Mouse (Mus musculus) kidney, postnatal 36 days (tissue): Measurements from ENCODE around the gene Peg3.
A peak's percentile ranks its signal among the peaks of the same experiment; 100 is the strongest.

Source experiments
- DNase-seq, 2 experiments: peaks; one replicate each; pipeline ENCODE4 v3.0.0; 2021 to 2022; ENCODE audit warnings: mixed read lengths in 2 of 2

The Peg3 gene

DNA sequence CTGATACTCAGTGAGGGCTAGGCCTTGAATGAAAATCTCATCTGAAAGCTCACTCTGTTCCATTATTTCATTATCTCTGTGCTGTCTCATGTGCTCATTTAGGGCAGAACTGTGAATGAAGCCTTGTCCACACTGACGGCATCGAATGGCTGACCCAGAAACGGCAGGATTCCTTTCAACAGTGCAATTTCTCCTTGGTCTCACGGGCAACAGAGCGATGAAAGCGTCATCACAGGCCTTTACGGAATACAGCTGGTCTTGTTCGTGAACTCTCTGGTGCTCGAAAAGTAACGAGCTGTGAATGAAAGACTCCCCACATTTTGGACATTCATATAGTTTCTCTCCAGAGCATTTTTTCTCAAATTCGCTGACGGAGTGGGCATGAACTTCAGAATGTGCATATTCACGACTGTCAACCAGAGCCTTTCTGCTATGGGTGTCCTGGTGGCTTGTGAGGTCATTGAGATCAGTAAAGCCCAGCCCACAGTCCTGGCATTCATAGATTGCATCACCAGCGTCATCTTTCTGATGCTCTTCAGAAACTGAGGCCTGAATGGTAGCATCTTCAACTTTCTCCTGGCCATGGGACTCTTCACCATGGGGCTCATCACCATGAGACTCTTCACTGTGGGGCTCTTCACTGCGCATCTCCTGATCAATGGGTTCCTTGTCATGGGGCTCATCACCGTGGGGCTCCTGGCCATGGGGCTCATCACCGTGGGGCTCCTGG is 21.6 kb downstream of the Peg3 start:
- DNase-seq = no peak

GRCm38 (mm10) chr7:6707416-6708015 is 22.7 kb downstream of the Peg3 start:
- DNase-seq = no peak

- DNase-seq = no peak
Observed at GRCm38 (mm10) chr7:6699230-6699629, 31.0 kb downstream of the Peg3 start.

DNA sequence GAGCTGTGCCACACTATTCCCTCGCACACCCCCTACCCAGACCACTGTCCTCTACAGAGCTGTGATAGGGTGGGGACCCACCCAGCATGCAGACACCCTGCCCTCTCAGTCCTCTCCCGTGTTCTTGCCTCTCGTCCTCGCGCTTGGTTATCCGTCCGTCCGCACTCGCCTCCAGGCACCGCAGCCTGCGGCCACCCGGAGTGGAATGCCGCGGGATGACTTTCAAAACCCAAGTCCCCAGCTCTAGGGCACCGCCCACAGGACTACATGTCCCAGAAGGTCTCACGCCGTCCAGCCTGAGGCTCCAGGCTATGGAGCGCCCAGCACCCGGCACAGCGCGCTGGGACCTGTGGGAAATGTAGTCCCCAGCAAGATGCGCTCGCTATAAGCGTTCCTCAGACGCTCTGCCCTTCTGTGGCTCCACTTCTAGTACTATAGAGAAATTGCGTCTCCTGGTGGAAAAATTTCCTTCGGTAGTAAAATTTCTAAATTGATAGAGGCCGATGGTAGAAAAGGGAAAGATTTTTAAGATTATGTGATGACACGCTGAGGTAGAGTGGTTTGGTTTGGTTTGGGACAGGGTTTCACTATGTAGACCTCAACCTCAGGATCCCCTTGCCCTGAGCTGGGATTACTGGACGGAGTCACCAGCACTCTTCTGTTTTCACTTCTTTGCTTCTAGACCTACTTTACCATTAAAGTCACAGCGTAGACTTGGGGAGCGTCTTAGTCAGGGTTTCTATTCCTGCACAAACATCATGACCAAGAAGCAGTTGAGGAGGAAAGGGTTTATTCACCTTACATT is 33.8 kb downstream of the Peg3 start, which contains the start of gene Zim1:
TSS of gene Zim1 (minus strand) at position 210 of the 805 bp plus-strand sequence.
- DNase-seq = peak; percentile 82 to 88

DNA sequence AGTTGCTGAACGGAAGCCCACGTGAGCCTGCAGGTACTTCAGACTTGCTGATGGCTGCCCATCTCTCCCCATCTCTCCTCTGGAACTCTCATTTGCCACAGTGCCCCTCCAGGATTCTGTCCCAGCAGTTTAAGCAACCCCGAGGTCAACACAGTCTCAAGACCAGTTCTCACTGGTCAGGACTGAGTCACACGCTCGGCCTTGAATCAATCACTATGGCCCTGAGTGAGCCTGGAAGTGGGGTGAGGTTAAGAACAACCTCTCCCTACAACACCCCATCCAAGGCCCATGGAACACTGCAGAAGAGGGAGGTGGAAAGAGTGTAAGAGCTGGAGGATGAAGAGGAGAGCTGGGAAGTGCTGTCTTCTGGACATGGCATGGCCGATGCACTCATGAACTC is 44.7 kb downstream of the Peg3 start:
- DNase-seq = no peak

DNA sequence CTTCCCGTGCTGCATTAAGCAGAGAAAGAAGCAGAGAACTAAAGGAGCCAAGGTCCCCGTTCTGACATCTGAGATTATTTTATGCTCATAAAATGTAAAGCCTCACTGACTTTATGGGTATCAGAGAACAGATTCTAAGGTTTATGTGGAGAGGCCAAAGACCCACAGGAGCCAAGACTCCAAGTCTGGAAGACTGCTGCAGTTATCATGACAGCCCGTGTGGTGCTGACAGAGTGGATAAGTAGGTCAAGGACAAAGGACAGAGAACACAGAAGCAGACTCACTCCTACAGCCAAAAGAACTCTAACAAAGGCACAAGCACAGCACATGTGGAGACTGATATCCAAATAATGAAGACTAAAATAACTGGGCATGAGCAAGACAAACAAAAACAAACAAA is 63.5 kb downstream of the Peg3 start:
- DNase-seq = no peak

DNA sequence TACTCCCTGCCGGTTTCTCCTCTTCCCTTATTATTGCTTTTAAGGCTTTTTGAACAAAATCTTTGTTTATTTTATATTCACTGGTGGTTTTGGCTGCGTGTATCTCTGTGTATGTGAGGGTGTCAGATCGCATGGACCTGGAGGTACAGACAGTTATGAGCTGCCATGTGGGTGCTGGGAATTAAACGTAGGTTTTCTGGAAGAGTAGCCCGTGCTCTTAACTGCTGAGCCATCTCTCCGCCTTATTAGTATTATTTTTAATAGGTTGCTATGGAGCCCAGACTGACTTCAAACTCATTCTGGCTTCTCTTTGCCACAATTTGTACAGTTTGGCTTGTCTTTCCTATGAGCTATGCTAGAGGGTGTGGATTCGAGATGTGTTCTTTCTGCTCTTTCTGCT is 66.8 kb downstream of the Peg3 start:
- DNase-seq = no peak

DNA sequence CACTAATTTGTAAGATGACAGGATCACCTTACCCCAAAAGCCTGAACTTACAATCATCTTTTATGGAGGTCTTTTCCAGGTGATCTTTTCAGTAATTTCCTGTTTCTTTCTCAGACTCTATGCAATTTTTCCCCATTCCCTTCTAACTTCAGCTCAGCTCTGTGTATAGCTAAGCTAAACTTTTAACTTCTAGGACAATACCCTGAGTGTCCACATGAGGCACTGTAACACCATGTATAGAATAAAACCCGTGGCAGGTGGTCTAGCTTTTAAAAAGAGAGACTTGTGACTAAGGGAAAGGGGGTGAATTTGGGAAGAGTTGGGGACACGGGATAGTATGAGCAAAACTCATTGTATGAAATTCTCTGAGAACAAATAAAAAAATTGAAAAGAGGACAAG is 70.6 kb downstream of the Peg3 start:
- peak; percentile 32 to 46 for DNase-seq

GRCm38 (mm10) chr7:6658606-6659005 is 71.6 kb downstream of the Peg3 start:
- DNase-seq = no peak
